Mouse (Mus musculus): Measurements from ENCODE around the gene Higd1a.

- TF ChIP-seq CTCF (IDR thresholded peaks at IDR 0.05; ENCODE audit: low read depth, low read length) (no peak), POLR2A (IDR thresholded peaks at IDR 0.05; ENCODE audit: insufficient read depth, low read length) (no peak), EP300 (IDR thresholded peaks at IDR 0.05; ENCODE audit: insufficient read depth, low read depth, low read length) (no peak)
These were observed 40.1 kb upstream of the Higd1a start, which contains the start of gene Ackr2 for GRCm38 (mm10) chr9:121898245-121898644.

Measured in ES-Bruce4 (cell line).